34 mouse cellular contexts compared by ENCODE assay signal in the genomic region with DNA sequence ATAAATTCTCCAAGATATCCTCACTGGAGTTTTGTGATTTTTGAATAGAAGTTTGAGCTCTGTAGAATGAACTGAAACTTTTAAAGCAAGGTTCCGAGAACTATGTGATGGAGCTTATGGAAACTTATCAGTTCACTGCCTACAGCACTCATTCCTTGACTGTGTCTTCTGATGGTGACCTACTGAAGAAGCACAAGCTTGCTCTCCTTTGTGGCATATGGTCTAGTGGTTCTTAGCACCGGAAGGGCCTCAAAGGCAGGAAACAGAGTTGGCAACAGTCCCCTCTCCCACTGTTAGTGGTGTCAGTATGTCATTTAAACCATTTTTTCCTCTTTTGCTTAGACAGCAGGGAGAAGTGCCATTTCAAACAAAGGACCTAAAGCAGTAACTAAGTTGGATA. TPM values are rescaled to one million over a fixed set of nuclear protein-coding genes. Genes with fewer than 3 reads are reported as not detected.
DNase-seq lines count a peak whose midpoint lies in the region; ATAC-seq and TF ChIP-seq lines count a peak whose summit lies in the region.
"Had no signal": no experiment of that assay in that cellular context is flagged by ENCODE, and none has a peak within 500 bp of the region (broad histone marks: within the 10 kb centered on the region; RNA-seq: fewer than 3 reads in every experiment).

No protein-coding gene starts in this region.

- no peak for TF ChIP-seq CTCF in liver, postnatal 0 days (IDR thresholded peaks at IDR 0.05; ENCODE audit: low read depth)

- no peak overlapping the region for H3K9ac ChIP-seq in liver, embryonic 11.5 days (ENCODE audit: low read depth, low read length)
- H3K9ac ChIP-seq in liver, postnatal 0 days (replicated peaks) = no peak overlapping the region
- H3K9ac ChIP-seq: forebrain, embryonic 13.5 days; hindbrain, embryonic 12.5 days; kidney, embryonic 15.5 days; midbrain, embryonic 13.5 days; stomach, embryonic 15.5 days had no signal

- 60% methylated on average over 2 of the region's 2 CpGs for WGBS in liver, embryonic 11.5 days
- WGBS in liver, postnatal 0 days (ENCODE audit: insufficient replicate concordance) = 60% methylated on average over 2 of the region's 2 CpGs

- no peak for TF ChIP-seq EP300 in liver, postnatal 0 days (IDR thresholded peaks at IDR 0.05; ENCODE audit: low read depth)

- no peaks in the 10 kb centered on the region; the same call in none of the 2 replicates for H3K4me1 ChIP-seq in liver, embryonic 11.5 days (replicated peaks; ENCODE audit: control insufficient read depth, insufficient read depth, low read length)
- H3K4me1 ChIP-seq in liver, postnatal 0 days (ENCODE audit: insufficient read depth) = peaks cover 10% of the 10 kb centered on the region

- no peaks in the 10 kb centered on the region for H3K27me3 ChIP-seq in liver, embryonic 11.5 days (replicated peaks; ENCODE audit: control insufficient read depth, insufficient read depth, low read length)
- H3K27me3 ChIP-seq in liver, postnatal 0 days (ENCODE audit: insufficient read depth, low read length) = no peaks in the 10 kb centered on the region
- H3K27me3 ChIP-seq: forebrain, embryonic 13.5 days; hindbrain, embryonic 12.5 days; kidney, embryonic 15.5 days; midbrain, embryonic 13.5 days; stomach, embryonic 15.5 days had no signal

- ATAC-seq in liver, embryonic 11.5 days (replicated peaks; ENCODE audit: low FRiP score) = no peak
- no peak for ATAC-seq in liver, postnatal 0 days
- ATAC-seq: forebrain, embryonic 13.5 days; intestine, postnatal 0 days; midbrain, embryonic 13.5 days; Patski had no signal

- no peak overlapping the region for H3K4me2 ChIP-seq in liver, embryonic 11.5 days
- 0 out of 2 replicates have a peak overlapping the region, but pooled peaks have one; percentile 13 for H3K4me2 ChIP-seq in liver, postnatal 0 days (ENCODE audit: low read depth, low read length)
- H3K4me2 ChIP-seq: forebrain, embryonic 13.5 days; heart, embryonic 11.5 days; hindbrain, embryonic 12.5 days; kidney, embryonic 15.5 days; midbrain, embryonic 13.5 days; stomach, embryonic 15.5 days had no signal

- no peak for DNase-seq in liver, embryonic 11.5 days (ENCODE audit: low spot score)
- no peak for DNase-seq in liver
- peak; percentile 49 for DNase-seq in CD4-positive helper T cell, adult 2 months (ENCODE audit: low read depth, low spot score)
- peak; percentile 60 for DNase-seq in induced T-regulatory cell, adult 2 months (ENCODE audit: low read depth)
- no peak for DNase-seq in liver, postnatal 0 days
- no peak for DNase-seq in thymus, postnatal 36 days
- DNase-seq in cerebellum, postnatal 25 days = no peak
- DNase-seq in kidney, postnatal 36 days = no peak
- DNase-seq: adrenal gland, postnatal 14 days; cerebellum, adult 11-12 months; cerebellum, adult 9-11 months; gastrocnemius, postnatal 25 days; heart, adult 11 months; heart, postnatal 36 days; kidney, postnatal 25 days; left cerebral cortex, postnatal 4 days; lung, adult 2 months; retina, postnatal 1 day; right cerebral cortex, postnatal 14 days; thymus, postnatal 25 days had no signal

- no peaks in the 10 kb centered on the region for H3K9me3 ChIP-seq in liver, embryonic 11.5 days (ENCODE audit: control insufficient read depth, low read length)
- no peaks in the 10 kb centered on the region for H3K9me3 ChIP-seq in liver, postnatal 0 days (ENCODE audit: low read length)
- H3K9me3 ChIP-seq: forebrain, embryonic 13.5 days; hindbrain, embryonic 12.5 days; kidney, embryonic 15.5 days; midbrain, embryonic 13.5 days; stomach, embryonic 15.5 days had no signal

- H3K36me3 ChIP-seq in liver, embryonic 11.5 days (ENCODE audit: control insufficient read depth, insufficient read depth, low read length) = peaks cover 4% of the 10 kb centered on the region; the same call in 1 of the 2 replicates
- H3K36me3 ChIP-seq in liver, postnatal 0 days (replicated peaks; ENCODE audit: insufficient read depth, low read length) = peaks cover 20% of the 10 kb centered on the region
- H3K36me3 ChIP-seq: hindbrain, embryonic 12.5 days; midbrain, embryonic 13.5 days; stomach, embryonic 15.5 days had no signal

- H3K4me3 ChIP-seq in liver, embryonic 11.5 days (ENCODE audit: low read depth, low read length) = peak overlapping the region; percentile 15; the same call in 1 of the 2 replicates
- no peak overlapping the region for H3K4me3 ChIP-seq in liver, postnatal 0 days (ENCODE audit: low read depth, low read length)
- H3K4me3 ChIP-seq: forebrain, embryonic 13.5 days; hindbrain, embryonic 12.5 days; kidney, embryonic 15.5 days; layer of hippocampus, adult 2 months; midbrain, embryonic 13.5 days; stomach, embryonic 15.5 days had no signal

- no peak overlapping the region for H3K27ac ChIP-seq in liver, embryonic 11.5 days (ENCODE audit: low read depth, low read length)
- no peak overlapping the region for H3K27ac ChIP-seq in liver, postnatal 0 days (ENCODE audit: low read depth)
- H3K27ac ChIP-seq: forebrain, embryonic 13.5 days; hindbrain, embryonic 12.5 days; kidney, embryonic 15.5 days; layer of hippocampus, adult 2 months; midbrain, embryonic 13.5 days; stomach, embryonic 15.5 days had no signal

RNA-seq across cellular contexts. Expression of a gene that starts 23.1 kb away (rescaled TPM):
- 0.23 and 0.78 TPM in 2 replicates for polyA plus RNA-seq in liver, embryonic 11.5 days (2014; fragmentation: Nextera tagmentation; extraction: Ambion mirVana)
- 248 and 262 TPM in 2 replicates for polyA plus RNA-seq in liver, postnatal 0 days (2015; fragmentation: Nextera tagmentation; extraction: Ambion mirVana)
- polyA plus RNA-seq: forebrain, embryonic 13.5 days; heart, embryonic 16.5 days; hindbrain, embryonic 12.5 days; lung, adult 2 months; midbrain, embryonic 13.5 days; small intestine, adult 2 months had no signal

RNA-seq across cellular contexts. Expression of a gene that starts 31.1 kb away (rescaled TPM):
- 44.8 and 47.7 TPM in 2 replicates for polyA plus RNA-seq in liver, embryonic 11.5 days (2014; fragmentation: Nextera tagmentation; extraction: Ambion mirVana)
- polyA plus RNA-seq in liver, postnatal 0 days (2015; fragmentation: Nextera tagmentation; extraction: Ambion mirVana) = 14.4 and 15.4 TPM in 2 replicates

RNA-seq across cellular contexts. Expression of a gene that starts 56.5 kb away (rescaled TPM):
- polyA plus RNA-seq in liver, embryonic 11.5 days (2014; fragmentation: Nextera tagmentation; extraction: Ambion mirVana) = not detected in 2 replicates
- polyA plus RNA-seq in liver, postnatal 0 days (2015; fragmentation: Nextera tagmentation; extraction: Ambion mirVana) = 6.0 and 6.5 TPM in 2 replicates
- polyA plus RNA-seq: cortical plate, adult 2 months; embryonic facial prominence, embryonic 14.5 days; forebrain, embryonic 13.5 days; heart, embryonic 11.5 days; heart, embryonic 16.5 days; hindbrain, embryonic 12.5 days; lung, adult 2 months; midbrain, embryonic 13.5 days; neural tube, embryonic 14.5 days; small intestine, adult 2 months; stomach, embryonic 15.5 days had no signal

Comparison
In these comparisons a context has a peak if more than half of its experiments do, and no peak if none do; other contexts are left out.
1. RNA of a gene that starts 23.1 kb away (polyA plus RNA-seq): 248 to 262 TPM in liver, postnatal 0 days; 0.23 to 0.78 TPM in liver, embryonic 11.5 days; every median in the first group is over 100 times any median in the second.
2. DNase-seq: peak in CD4-positive helper T cell, adult 2 months (single experiment) and induced T-regulatory cell, adult 2 months (single experiment); none in liver, embryonic 11.5 days (single experiment), liver (single experiment), liver, postnatal 0 days (single experiment), thymus, postnatal 36 days (0 of 2), cerebellum, postnatal 25 days (0 of 2) and kidney, postnatal 36 days (0 of 2).